Mouse (Mus musculus) lung, embryonic 14.5 days (tissue): ENCODE data around the gene Tmem132c. TPM values are rescaled to one million over a fixed set of nuclear protein-coding genes. Genes with fewer than 3 reads are reported as not detected.
A peak's percentile ranks its signal among the peaks of the same experiment; 100 is the strongest.

ENCODE experiments used
- ATAC-seq: fragments of 200-750 bp; cut with Nextera tagmentation; 2 replicates; pipeline ENCODE4 v1.8.0; 2017; ENCODE audit warnings: mild to moderate bottlenecking, moderate TSS enrichment, moderate library complexity; ENCODE audit not compliant: insufficient read depth
- DNase-seq: peaks from one replicate; pipeline ENCODE4 v3.0.0-alpha.2; 2015
- H3K27ac ChIP-seq: fragments of 300-500 bp; sonication (generic); 2 replicates; pipeline ENCODE4 v1.5.1; 2014; ENCODE audit warnings: low read depth, mild to moderate bottlenecking, moderate library complexity
- H3K27me3 ChIP-seq: fragments of 300-500 bp; sonication (generic); 2 replicates; pipeline ENCODE4 v1.6.1; 2014; ENCODE audit warnings: low read length, control low read depth; ENCODE audit not compliant: insufficient read depth
- H3K36me3 ChIP-seq: fragments of 300-500 bp; sonication (generic); 2 replicates; pipeline ENCODE4 v1.6.1; 2014; ENCODE audit warnings: control low read depth; ENCODE audit not compliant: insufficient read depth
- H3K4me1 ChIP-seq: fragments of 300-500 bp; sonication (generic); 2 replicates; pipeline ENCODE4 v1.6.1; 2014; ENCODE audit warnings: antibody characterized with exemption, control low read depth; ENCODE audit not compliant: insufficient read depth
- H3K4me2 ChIP-seq: fragments of 300-500 bp; sonication (generic); 2 replicates; pipeline ENCODE4 v1.6.1; 2014; ENCODE audit warnings: mild to moderate bottlenecking
- H3K4me3 ChIP-seq: fragments of 300-500 bp; sonication (generic); 2 replicates; pipeline ENCODE4 v1.5.1; 2014; ENCODE audit warnings: low read depth, low read length
- H3K9ac ChIP-seq: fragments of 300-500 bp; sonication (generic); 2 replicates; pipeline ENCODE4 v1.6.1; 2014
- H3K9me3 ChIP-seq: fragments of 300-500 bp; sonication (generic); 2 replicates; pipeline ENCODE4 v1.6.1; 2016; ENCODE audit warnings: low read depth, low read length, control low read depth
- CTCF ChIP-seq: IDR thresholded peaks from 2 replicates; pipeline ENCODE4 v1.5.1; 2016; ENCODE audit warnings: antibody characterized with exemption, low read depth
- WGBS: fragments of 180-500 bp; shearing (Covaris S2); extraction: QIAGEN DNeasy Blood & Tissue Kit; methylation state at CpG from one replicate; pipeline ENCODE4 v1.1.7; 2014; 5-methylcytosine and 5-hydroxymethylcytosine counted together
- polyA plus RNA-seq: library from polyadenylated mRNA; unstranded; fragments of >200 nt; fragmentation: Nextera tagmentation; extraction: Ambion mirVana; gene quantifications from 2 replicates; pipeline ENCODE4 v1.2.1, GENCODE M21; 2014

Gene Tmem132c
- polyA plus RNA-seq, 1 experiment from 2014 or later: 28.5 TPM

GRCm38 (mm10) chr5:127282539-127283123 is 41.0 kb downstream of the Tmem132c start:
- 11% methylated on average over 6 of the region's 6 CpGs for WGBS
- Histone ChIP-seq H3K27ac (no peak overlapping the region), H3K9me3 (no peaks in the 10 kb centered on the region), H3K9ac (no peak overlapping the region), H3K36me3 (no peaks in the 10 kb centered on the region), H3K4me3 (no peak overlapping the region), H3K4me2 (no peak overlapping the region), H3K27me3 (no peaks in the 10 kb centered on the region), H3K4me1 (peaks cover 8% of the 10 kb centered on the region; the same call in 1 of the 2 replicates)
- TF ChIP-seq CTCF: no peak
- ATAC-seq (peak; percentile 70), DNase-seq (peak; percentile 71)

DNA sequence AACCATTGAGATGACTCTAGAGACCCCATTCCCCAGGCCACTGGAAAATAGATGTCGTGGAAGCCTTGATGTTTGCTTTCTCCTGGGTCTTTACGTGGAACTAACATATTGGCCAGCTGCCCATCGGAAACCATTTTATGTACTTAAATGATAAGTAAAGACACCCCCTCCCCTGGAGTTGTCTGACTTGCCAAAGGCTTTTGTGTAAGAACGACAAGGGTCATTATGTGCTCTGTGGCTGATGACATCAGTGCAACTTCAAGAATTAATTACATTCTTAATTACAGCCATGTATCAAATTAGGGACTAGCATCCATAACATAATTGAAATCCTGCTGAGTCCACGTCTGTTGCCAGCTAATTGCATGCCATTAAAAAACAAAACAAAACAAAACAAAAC is 45.3 kb downstream of the Tmem132c start:
- Histone ChIP-seq H3K9ac (no peak overlapping the region), H3K4me2 (no peak overlapping the region), H3K9me3 (peaks cover 5% of the 10 kb centered on the region), H3K27ac (no peak overlapping the region), H3K36me3 (no peaks in the 10 kb centered on the region), H3K4me3 (no peak overlapping the region), H3K4me1 (peaks cover 8% of the 10 kb centered on the region; the same call in 1 of the 2 replicates), H3K27me3 (no peaks in the 10 kb centered on the region)
- ATAC-seq (no peak), DNase-seq (no peak)
- 48% methylated on average over 5 of the region's 5 CpGs for WGBS
- no peak for TF ChIP-seq CTCF

- DNase-seq: peak; percentile 38
- no peaks in the 10 kb centered on the region for H3K36me3 ChIP-seq
Measured at GRCm38 (mm10) chr5:127289659-127290058, 48.1 kb downstream of the Tmem132c start.

GRCm38 (mm10) chr5:127290461-127291250 is 49.0 kb downstream of the Tmem132c start:
- 55% methylated on average over 17 of the region's 17 CpGs for WGBS
- Histone ChIP-seq H3K27ac (peak overlapping the region; percentile 74), H3K4me2 (no peak overlapping the region), H3K4me3 (no peak overlapping the region), H3K4me1 (peaks cover 3% of the 10 kb centered on the region; the same call in 1 of the 2 replicates), H3K27me3 (no peaks in the 10 kb centered on the region), H3K36me3 (no peaks in the 10 kb centered on the region), H3K9me3 (peaks cover 5% of the 10 kb centered on the region), H3K9ac (no peak overlapping the region; the same call in 1 of the 2 replicates)
- peak; percentile 81 for DNase-seq
- ATAC-seq: peak; percentile 90
- TF ChIP-seq CTCF: no peak

More at GRCm38 (mm10) chr5:127289659-127290058, 48.1 kb downstream of the Tmem132c start:
- no peaks in the 10 kb centered on the region for H3K4me1 ChIP-seq
- no peak overlapping the region for H3K4me2 ChIP-seq
- no peaks in the 10 kb centered on the region for H3K27me3 ChIP-seq
- ATAC-seq: no peak
- H3K4me3 ChIP-seq: no peak overlapping the region
- H3K27ac ChIP-seq: no peak overlapping the region
- TF ChIP-seq CTCF: no peak
- peaks cover 5% of the 10 kb centered on the region for H3K9me3 ChIP-seq
- 87% methylated on average over 8 of the region's 8 CpGs for WGBS
- no peak overlapping the region for H3K9ac ChIP-seq

GRCm38 (mm10) chr5:127291581-127291980 is 50.0 kb downstream of the Tmem132c start:
- H3K27ac ChIP-seq: no peak overlapping the region
- WGBS: 73% methylated on average over 7 of the region's 7 CpGs
- DNase-seq (no peak), ATAC-seq (no peak)
- H3K4me3 ChIP-seq: no peak overlapping the region
- H3K4me2 ChIP-seq: no peak overlapping the region
- H3K36me3 ChIP-seq: no peaks in the 10 kb centered on the region
- TF ChIP-seq CTCF: no peak
- H3K27me3 ChIP-seq: no peaks in the 10 kb centered on the region
- peaks cover 5% of the 10 kb centered on the region for H3K9me3 ChIP-seq
- no peak overlapping the region for H3K9ac ChIP-seq
- H3K4me1 ChIP-seq: peaks cover 5% of the 10 kb centered on the region; the same call in 1 of the 2 replicates

GRCm38 (mm10) chr5:127293698-127294097 is 52.1 kb downstream of the Tmem132c start:
- Histone ChIP-seq H3K9ac (no peak overlapping the region), H3K27me3 (no peaks in the 10 kb centered on the region), H3K4me1 (peaks cover 14% of the 10 kb centered on the region), H3K4me3 (no peak overlapping the region), H3K9me3 (peaks cover 5% of the 10 kb centered on the region), H3K4me2 (no peak overlapping the region), H3K36me3 (no peaks in the 10 kb centered on the region), H3K27ac (0 out of 2 replicates have a peak overlapping the region, but pooled peaks have one; percentile 13)
- TF ChIP-seq CTCF: no peak
- ATAC-seq (no peak), DNase-seq (peak; percentile 53)
- WGBS: 61% methylated on average over 3 of the region's 3 CpGs

- Histone ChIP-seq H3K4me2 (no peak overlapping the region), H3K27ac (no peak overlapping the region), H3K9ac (no peak overlapping the region), H3K4me3 (no peak overlapping the region), H3K9me3 (no peaks in the 10 kb centered on the region), H3K27me3 (no peaks in the 10 kb centered on the region), H3K36me3 (no peaks in the 10 kb centered on the region), H3K4me1 (peaks cover 39% of the 10 kb centered on the region)
- no peak for DNase-seq
- no peak for TF ChIP-seq CTCF
- no peak for ATAC-seq
- 47% methylated on average over 5 of the region's 5 CpGs for WGBS
Measured at GRCm38 (mm10) chr5:127297461-127297860, 55.9 kb downstream of the Tmem132c start.
